Mouse (Mus musculus) small intestine, adult 2 months (tissue): Measurements from ENCODE around the gene Pex19.

Experiments used
- CTCF ChIP-seq: fragments of 200-500 bp; IDR thresholded peaks from 2 replicates; pipeline ENCODE4 v1.5.1; 2012; ENCODE audit warnings: low read depth, mild to moderate bottlenecking, control low read depth, inconsistent platforms, low read length, moderate library complexity, mixed read lengths; ENCODE audit not compliant: insufficient replicate concordance, insufficient read length; ENCODE audit errors: extremely low read depth
- POLR2A ChIP-seq: fragments of 200-500 bp; IDR thresholded peaks from 2 replicates; pipeline ENCODE4 v1.6.1; 2012; ENCODE audit warnings: low read depth, mild to moderate bottlenecking, control low read depth, inconsistent platforms, low read length, moderate library complexity

GRCm38 (mm10) chr1:172116948-172117347 lies 9.6 kb upstream of the Pex19 start:
- TF ChIP-seq CTCF (no peak), POLR2A (no peak)
